Mouse (Mus musculus) midbrain, embryonic 15.5 days (tissue): ENCODE measurements around the gene Prok1. TPM values are rescaled to one million over a fixed set of nuclear protein-coding genes. Genes with fewer than 3 reads are reported as not detected.

Experiments
- ATAC-seq: fragments of 200-750 bp; cut with Nextera tagmentation; replicated peaks from 2 replicates; pipeline ENCODE4 v1.8.0; 2017; ENCODE audit warnings: moderate TSS enrichment
- H3K27ac ChIP-seq: fragments of 300-500 bp; sonication (generic); 2 replicates; pipeline ENCODE4 v1.5.1; 2015; ENCODE audit warnings: mild to moderate bottlenecking, inconsistent platforms
- H3K27me3 ChIP-seq: fragments of 300-500 bp; sonication (generic); replicated peaks from 2 replicates; pipeline ENCODE4 v1.6.1; 2015; ENCODE audit warnings: inconsistent platforms
- H3K36me3 ChIP-seq: fragments of 300-500 bp; sonication (generic); replicated peaks from 2 replicates; pipeline ENCODE4 v1.6.1; 2015; ENCODE audit warnings: inconsistent platforms
- H3K4me1 ChIP-seq: fragments of 300-500 bp; sonication (generic); 2 replicates; pipeline ENCODE4 v1.6.1; 2015; ENCODE audit warnings: inconsistent platforms
- H3K4me2 ChIP-seq: fragments of 300-500 bp; sonication (generic); 2 replicates; pipeline ENCODE4 v1.6.1; 2015; ENCODE audit warnings: inconsistent platforms, mild to moderate bottlenecking, moderate library complexity
- H3K4me3 ChIP-seq: fragments of 300-500 bp; sonication (generic); 2 replicates; pipeline ENCODE4 v1.5.1; 2015; ENCODE audit warnings: mild to moderate bottlenecking, inconsistent platforms
- H3K9ac ChIP-seq: fragments of 300-500 bp; sonication (generic); 2 replicates; pipeline ENCODE4 v1.6.1; 2015; ENCODE audit warnings: mild to moderate bottlenecking, inconsistent platforms
- H3K9me3 ChIP-seq: fragments of 300-500 bp; sonication (generic); 2 replicates; pipeline ENCODE4 v1.6.1; 2016; ENCODE audit warnings: inconsistent platforms
- WGBS: fragments of 180-500 bp; shearing (Covaris S2); methylation state at CpG from one replicate; pipeline ENCODE4 v1.1.7; 2015; ENCODE audit warnings: mixed read lengths; 5-methylcytosine and 5-hydroxymethylcytosine counted together
- polyA plus RNA-seq: library from polyadenylated mRNA; unstranded; fragments of >200 nt; fragmentation: Nextera tagmentation; extraction: Ambion mirVana; gene quantifications from 2 replicates; pipeline ENCODE4 v1.2.1, GENCODE M21; 2015

Prok1 gene
- polyA plus RNA-seq, 1 experiment from 2014 or later, result 0.10 TPM

- Histone ChIP-seq H3K9me3 (no peaks in the 10 kb centered on the region), H3K9ac (no peak overlapping the region), H3K36me3 (no peaks in the 10 kb centered on the region), H3K4me3 (no peak overlapping the region), H3K4me2 (no peak overlapping the region), H3K4me1 (peaks cover 14% of the 10 kb centered on the region), H3K27me3 (no peaks in the 10 kb centered on the region), H3K27ac (no peak overlapping the region)
- WGBS, result 54% methylated on average over 5 of the region's 5 CpGs
- ATAC-seq, result no peak; the same call in 1 of the 2 replicates
Observed at GRCm38 (mm10) chr3:107257924-107258323, 18.4 kb upstream of the Prok1 start.

GRCm38 (mm10) chr3:107256724-107257123 lies 17.2 kb upstream of the Prok1 start:
- ATAC-seq, result no peak
- Histone ChIP-seq H3K27ac (no peak overlapping the region), H3K27me3 (no peaks in the 10 kb centered on the region), H3K9me3 (no peaks in the 10 kb centered on the region), H3K4me1 (peaks cover 13% of the 10 kb centered on the region), H3K36me3 (no peaks in the 10 kb centered on the region), H3K9ac (no peak overlapping the region), H3K4me3 (no peak overlapping the region), H3K4me2 (no peak overlapping the region)
- WGBS, result 62% methylated on average over 7 of the region's 7 CpGs

GRCm38 (mm10) chr3:107255992-107256391 lies 16.5 kb upstream of the Prok1 start:
- no peaks in the 10 kb centered on the region for H3K36me3 ChIP-seq
- peaks cover 6% of the 10 kb centered on the region for H3K4me1 ChIP-seq
- WGBS, result 86% methylated on average over 3 of the region's 3 CpGs
- H3K4me3 ChIP-seq, result no peak overlapping the region
- H3K27me3 ChIP-seq, result no peaks in the 10 kb centered on the region
- H3K9me3 ChIP-seq, result no peaks in the 10 kb centered on the region
- no peak overlapping the region for H3K27ac ChIP-seq
- ATAC-seq, result no peak
- no peak overlapping the region for H3K4me2 ChIP-seq
- H3K9ac ChIP-seq, result no peak overlapping the region

- WGBS, result 86% methylated on average over 5 of the region's 5 CpGs
Observed at GRCm38 (mm10) chr3:107253925-107254324, 14.4 kb upstream of the Prok1 start.

GRCm38 (mm10) chr3:107252035-107252434 lies 12.5 kb upstream of the Prok1 start:
- Histone ChIP-seq H3K36me3 (no peaks in the 10 kb centered on the region), H3K9ac (no peak overlapping the region), H3K4me2 (no peak overlapping the region), H3K4me1 (no peaks in the 10 kb centered on the region; the same call in 1 of the 2 replicates), H3K4me3 (no peak overlapping the region), H3K9me3 (no peaks in the 10 kb centered on the region), H3K27me3 (no peaks in the 10 kb centered on the region), H3K27ac (no peak overlapping the region)
- ATAC-seq, result no peak
- 71% methylated on average over 4 of the region's 4 CpGs for WGBS

More at GRCm38 (mm10) chr3:107253925-107254324, 14.4 kb upstream of the Prok1 start:
- H3K36me3 ChIP-seq, result no peaks in the 10 kb centered on the region
- H3K4me1 ChIP-seq, result no peaks in the 10 kb centered on the region
- no peak overlapping the region for H3K4me2 ChIP-seq
- no peak overlapping the region for H3K9ac ChIP-seq
- H3K27ac ChIP-seq, result no peak overlapping the region
- no peaks in the 10 kb centered on the region for H3K27me3 ChIP-seq
- no peak overlapping the region for H3K4me3 ChIP-seq
- no peak for ATAC-seq
- no peaks in the 10 kb centered on the region for H3K9me3 ChIP-seq

GRCm38 (mm10) chr3:107250320-107250719 lies 10.8 kb upstream of the Prok1 start:
- no peaks in the 10 kb centered on the region for H3K36me3 ChIP-seq

GRCm38 (mm10) chr3:107249042-107249441 lies 9.5 kb upstream of the Prok1 start:
- no peak for ATAC-seq
- Histone ChIP-seq H3K27ac (no peak overlapping the region), H3K4me3 (no peak overlapping the region), H3K4me2 (no peak overlapping the region), H3K4me1 (no peaks in the 10 kb centered on the region; the same call in 1 of the 2 replicates), H3K9me3 (no peaks in the 10 kb centered on the region), H3K36me3 (no peaks in the 10 kb centered on the region), H3K27me3 (no peaks in the 10 kb centered on the region), H3K9ac (no peak overlapping the region)
- 61% methylated on average over 3 of the region's 3 CpGs for WGBS

More at GRCm38 (mm10) chr3:107250320-107250719, 10.8 kb upstream of the Prok1 start:
- Histone ChIP-seq H3K27me3 (no peaks in the 10 kb centered on the region), H3K9ac (no peak overlapping the region), H3K9me3 (no peaks in the 10 kb centered on the region), H3K27ac (no peak overlapping the region), H3K4me3 (no peak overlapping the region), H3K4me2 (no peak overlapping the region), H3K4me1 (no peaks in the 10 kb centered on the region; the same call in 1 of the 2 replicates)
- WGBS, result 92% methylated on average over 2 of the region's 2 CpGs
- ATAC-seq, result no peak

- Histone ChIP-seq H3K4me1 (peaks cover 2% of the 10 kb centered on the region; the same call in 1 of the 2 replicates), H3K27me3 (no peaks in the 10 kb centered on the region), H3K27ac (no peak overlapping the region), H3K36me3 (no peaks in the 10 kb centered on the region), H3K4me3 (no peak overlapping the region), H3K9ac (no peak overlapping the region), H3K9me3 (no peaks in the 10 kb centered on the region), H3K4me2 (no peak overlapping the region)
- ATAC-seq, result no peak
- 80% methylated on average over 6 of the region's 6 CpGs for WGBS
Observed at GRCm38 (mm10) chr3:107246876-107247275, 7.4 kb upstream of the Prok1 start.

GRCm38 (mm10) chr3:107241389-107242094 lies 2.0 kb upstream of the Prok1 start:
- H3K9ac ChIP-seq, result no peak overlapping the region
- H3K4me2 ChIP-seq, result peak overlapping the region; percentile 6; the same call in 1 of the 2 replicates
- H3K36me3 ChIP-seq, result no peaks in the 10 kb centered on the region
- H3K27ac ChIP-seq, result no peak overlapping the region
- 0 out of 2 replicates have a peak, but pooled peaks have one; percentile 48 for ATAC-seq
- WGBS, result 19% methylated on average over 14 of the region's 14 CpGs
- H3K4me3 ChIP-seq, result no peak overlapping the region
- no peaks in the 10 kb centered on the region for H3K27me3 ChIP-seq
- H3K4me1 ChIP-seq, result peaks cover 8% of the 10 kb centered on the region; the same call in 1 of the 2 replicates
- no peaks in the 10 kb centered on the region for H3K9me3 ChIP-seq

GRCm38 (mm10) chr3:107238471-107238980 lies 981 bp downstream of the Prok1 start:
- WGBS, result 88% methylated on average over 8 of the region's 8 CpGs
- Histone ChIP-seq H3K27ac (no peak overlapping the region), H3K4me2 (no peak overlapping the region), H3K27me3 (no peaks in the 10 kb centered on the region), H3K4me3 (no peak overlapping the region), H3K9ac (no peak overlapping the region), H3K4me1 (peaks cover 8% of the 10 kb centered on the region; the same call in 1 of the 2 replicates), H3K9me3 (no peaks in the 10 kb centered on the region), H3K36me3 (no peaks in the 10 kb centered on the region)
- ATAC-seq, result no peak

- H3K27me3 ChIP-seq, result no peaks in the 10 kb centered on the region
- no peak overlapping the region for H3K27ac ChIP-seq
- 60% methylated on average over 2 of the region's 2 CpGs for WGBS
- peaks cover 12% of the 10 kb centered on the region; the same call in 1 of the 2 replicates for H3K4me1 ChIP-seq
- H3K4me2 ChIP-seq, result no peak overlapping the region
- no peaks in the 10 kb centered on the region for H3K36me3 ChIP-seq
- H3K4me3 ChIP-seq, result no peak overlapping the region
- no peaks in the 10 kb centered on the region for H3K9me3 ChIP-seq
- no peak for ATAC-seq
- no peak overlapping the region for H3K9ac ChIP-seq
Observed at GRCm38 (mm10) chr3:107238051-107238450, 1.5 kb downstream of the Prok1 start.

GRCm38 (mm10) chr3:107233945-107234344 lies 5.6 kb downstream of the Prok1 start:
- ATAC-seq, result peak; percentile 63
- Histone ChIP-seq H3K9me3 (no peaks in the 10 kb centered on the region), H3K4me3 (no peak overlapping the region), H3K36me3 (no peaks in the 10 kb centered on the region), H3K9ac (no peak overlapping the region), H3K27ac (no peak overlapping the region), H3K4me2 (no peak overlapping the region), H3K4me1 (0 out of 2 replicates have a peak, but pooled peaks cover 4% of the 10 kb centered on the region), H3K27me3 (no peaks in the 10 kb centered on the region)
- 24% methylated on average over 2 of the region's 2 CpGs for WGBS
